Mouse (Mus musculus) myocyte (in vitro differentiated cells): ENCODE data around the gene Grk1.

Experiments used
- CEBPB ChIP-seq: IDR thresholded peaks from 2 replicates; pipeline ENCODE4 v1.6.1; 2011; ENCODE audit warnings: mild to moderate bottlenecking, moderate library complexity; ENCODE audit not compliant: poor library complexity, insufficient read depth, severe bottlenecking
- E2F4 ChIP-seq: IDR thresholded peaks from one replicate; pipeline ENCODE4 v1.6.1; 2011; ENCODE audit warnings: mild to moderate bottlenecking, control low read depth, moderate library complexity; ENCODE audit not compliant: insufficient read depth
- MAX ChIP-seq: IDR thresholded peaks from one replicate; pipeline ENCODE4 v1.6.1; 2011; ENCODE audit warnings: low read depth, mild to moderate bottlenecking, control low read depth
- POLR2A ChIP-seq: IDR thresholded peaks from one replicate; pipeline ENCODE4 v1.6.1; 2011; ENCODE audit warnings: low read depth, mild to moderate bottlenecking, control low read depth, moderate library complexity; ENCODE audit not compliant: insufficient read length

GRCm38 (mm10) chr8:13462392-13462791 is 57.5 kb downstream of the Grk1 start:
- no peak for TF ChIP-seq E2F4
- TF ChIP-seq CEBPB: no peak
- no peak for TF ChIP-seq MAX
- TF ChIP-seq POLR2A: no peak
